Mouse (Mus musculus): ENCODE measurements around the gene Cd109.

DNA sequence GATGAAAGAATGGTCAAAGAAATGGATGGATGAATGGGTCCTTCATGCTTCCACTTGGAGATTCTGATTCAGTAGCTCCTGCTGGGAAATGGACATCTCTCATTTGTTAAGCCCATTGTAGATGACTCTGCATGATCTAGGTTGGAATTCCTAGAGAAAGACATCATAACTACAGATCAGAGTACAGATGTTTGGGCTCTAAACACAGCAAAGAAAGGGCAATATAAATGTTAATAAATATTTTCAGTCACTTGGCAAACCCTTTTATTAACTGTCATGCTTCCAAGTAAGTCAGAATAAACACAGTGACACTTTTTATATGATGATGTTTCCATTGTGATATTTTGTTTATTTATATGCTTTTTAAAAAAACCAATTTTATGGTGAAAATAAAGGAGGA, 34.1 kb downstream of the Cd109 start:
- TF ChIP-seq CTCF (IDR thresholded peaks at IDR 0.05; ENCODE audit: borderline replicate concordance, control insufficient read depth, extremely low read depth, insufficient read depth, low read length, poor library complexity) (no peak), POLR2A (IDR thresholded peaks at IDR 0.05; ENCODE audit: control insufficient read depth, extremely low read depth, insufficient read depth, low read length, poor library complexity) (no peak)

Measured in thymus, adult 2 months (tissue).